Mouse (Mus musculus) stomach, embryonic 14.5 days (tissue): ENCODE results near the gene Cept1. TPM values are rescaled to one million over a fixed set of nuclear protein-coding genes. Genes with fewer than 3 reads are reported as not detected.

Source experiments
- ATAC-seq: fragments of 200-750 bp; cut with Nextera tagmentation; 2 replicates; pipeline ENCODE4 v1.8.0; 2017; ENCODE audit warnings: low read depth, moderate TSS enrichment; ENCODE audit not compliant: insufficient number of reproducible peaks, insufficient read depth, low FRiP score
- H3K27ac ChIP-seq: fragments of 300-500 bp; sonication (generic); 2 replicates; pipeline ENCODE4 v1.5.1; 2014; ENCODE audit warnings: mild to moderate bottlenecking, low read length, moderate library complexity, mixed read lengths
- H3K27me3 ChIP-seq: fragments of 300-500 bp; sonication (generic); 2 replicates; pipeline ENCODE4 v1.6.1; 2014; ENCODE audit warnings: low read length, control low read depth, mixed read lengths; ENCODE audit not compliant: control insufficient read depth, insufficient read depth
- H3K36me3 ChIP-seq: fragments of 300-500 bp; sonication (generic); 2 replicates; pipeline ENCODE4 v1.6.1; 2014; ENCODE audit warnings: mild to moderate bottlenecking, control low read depth, low read length, moderate library complexity, mixed read lengths; ENCODE audit not compliant: control insufficient read depth, insufficient read depth
- H3K4me1 ChIP-seq: fragments of 300-500 bp; sonication (generic); 2 replicates; pipeline ENCODE4 v1.6.1; 2014; ENCODE audit warnings: low read length, control low read depth, mixed read lengths; ENCODE audit not compliant: control insufficient read depth, insufficient read depth
- H3K4me2 ChIP-seq: fragments of 300-500 bp; sonication (generic); replicated peaks from 2 replicates; pipeline ENCODE4 v1.6.1; 2014; ENCODE audit warnings: low read depth, low read length, control low read depth
- H3K4me3 ChIP-seq: fragments of 300-500 bp; sonication (generic); 2 replicates; pipeline ENCODE4 v1.5.1; 2014; ENCODE audit warnings: low read depth, low read length, control low read depth
- H3K9ac ChIP-seq: fragments of 300-500 bp; sonication (generic); replicated peaks from 2 replicates; pipeline ENCODE4 v1.6.1; 2014; ENCODE audit warnings: low read depth, mild to moderate bottlenecking, control low read depth, low read length, moderate library complexity, mixed read lengths
- H3K9me3 ChIP-seq: fragments of 300-500 bp; sonication (generic); 2 replicates; pipeline ENCODE4 v1.6.1; 2016; ENCODE audit warnings: low read depth, low read length, control low read depth; ENCODE audit not compliant: control insufficient read depth
- WGBS: fragments of 180-500 bp; shearing (Covaris S2); extraction: QIAGEN DNeasy Blood & Tissue Kit; methylation state at CpG from one replicate; pipeline ENCODE4 v1.1.7; 2014; 5-methylcytosine and 5-hydroxymethylcytosine counted together
- polyA plus RNA-seq: library from polyadenylated mRNA; unstranded; fragments of >200 nt; fragmentation: Nextera tagmentation; extraction: Ambion mirVana; gene quantifications from 2 replicates; pipeline ENCODE4 v1.2.1, GENCODE M21; 2014

The Cept1 gene
- polyA plus RNA-seq, 1 experiment from 2014 or later, result 65.1 TPM

- H3K9me3 ChIP-seq, result no peaks in the 10 kb centered on the region
- H3K36me3 ChIP-seq, result no peaks in the 10 kb centered on the region
- ATAC-seq, result peak; percentile 84
- H3K27ac ChIP-seq, result no peak within 1 kb of the TSS
- 1% methylated on average over 44 of the region's 44 CpGs for WGBS
- 0 out of 2 replicates have a peak, but pooled peaks cover 2% of the 10 kb centered on the region for H3K4me1 ChIP-seq
- peak within 1 kb of the TSS; percentile 93 for H3K4me2 ChIP-seq
- no peaks in the 10 kb centered on the region for H3K27me3 ChIP-seq
- H3K4me3 ChIP-seq, result peak within 1 kb of the TSS; percentile 72
- H3K9ac ChIP-seq, result peak within 1 kb of the TSS; percentile 46; the same call in 1 of the 2 replicates
Measured at GRCm38 (mm10) chr3:106482281-106483081, 65.1 kb downstream of the Cept1 start, which contains the start of gene Dennd2d. Gene Dennd2d (plus strand): TSS chr3:106482405.

- Histone ChIP-seq H3K27me3 (no peaks in the 10 kb centered on the region), H3K9ac (no peak overlapping the region), H3K27ac (no peak overlapping the region), H3K36me3 (no peaks in the 10 kb centered on the region), H3K4me1 (no peaks in the 10 kb centered on the region), H3K4me2 (no peak overlapping the region), H3K4me3 (no peak overlapping the region), H3K9me3 (no peaks in the 10 kb centered on the region)
- 74% methylated on average over 1 of the region's 1 CpGs for WGBS
- no peak for ATAC-seq
Measured at GRCm38 (mm10) chr3:106476863-106477262, 70.7 kb downstream of the Cept1 start.

- Histone ChIP-seq H3K36me3 (no peaks in the 10 kb centered on the region), H3K9ac (no peak overlapping the region), H3K4me1 (no peaks in the 10 kb centered on the region), H3K9me3 (no peaks in the 10 kb centered on the region), H3K4me3 (no peak overlapping the region), H3K27ac (no peak overlapping the region), H3K27me3 (no peaks in the 10 kb centered on the region), H3K4me2 (no peak overlapping the region)
- ATAC-seq, result no peak
- WGBS, result 85% methylated on average over 4 of the region's 4 CpGs
Measured at GRCm38 (mm10) chr3:106474210-106474609, 73.4 kb downstream of the Cept1 start.

GRCm38 (mm10) chr3:106464750-106465149 is 82.9 kb downstream of the Cept1 start:
- WGBS, result 91% methylated on average over 1 of the region's 1 CpGs
- no peak overlapping the region for H3K4me2 ChIP-seq
- H3K27ac ChIP-seq, result no peak overlapping the region
- no peaks in the 10 kb centered on the region for H3K27me3 ChIP-seq
- no peak for ATAC-seq
- no peaks in the 10 kb centered on the region for H3K36me3 ChIP-seq
- no peaks in the 10 kb centered on the region for H3K4me1 ChIP-seq
- H3K4me3 ChIP-seq, result no peak overlapping the region
- H3K9me3 ChIP-seq, result no peaks in the 10 kb centered on the region
- H3K9ac ChIP-seq, result no peak overlapping the region

- no peaks in the 10 kb centered on the region for H3K9me3 ChIP-seq
- H3K4me2 ChIP-seq, result no peak overlapping the region
- no peaks in the 10 kb centered on the region for H3K27me3 ChIP-seq
- no peak overlapping the region for H3K4me3 ChIP-seq
- no peaks in the 10 kb centered on the region for H3K36me3 ChIP-seq
- no peak overlapping the region for H3K9ac ChIP-seq
- H3K27ac ChIP-seq, result no peak overlapping the region
- WGBS, result 63% methylated on average over 3 of the region's 3 CpGs
- no peaks in the 10 kb centered on the region for H3K4me1 ChIP-seq
- no peak for ATAC-seq
Measured at GRCm38 (mm10) chr3:106462493-106462892, 85.1 kb downstream of the Cept1 start.

GRCm38 (mm10) chr3:106462059-106462470 is 85.5 kb downstream of the Cept1 start:
- no peaks in the 10 kb centered on the region for H3K4me1 ChIP-seq
- WGBS, result 77% methylated on average over 2 of the region's 2 CpGs
- H3K36me3 ChIP-seq, result no peaks in the 10 kb centered on the region
- H3K27me3 ChIP-seq, result no peaks in the 10 kb centered on the region
- H3K27ac ChIP-seq, result no peak overlapping the region
- H3K4me2 ChIP-seq, result no peak overlapping the region
- no peaks in the 10 kb centered on the region for H3K9me3 ChIP-seq
- no peak for ATAC-seq
- no peak overlapping the region for H3K9ac ChIP-seq
- H3K4me3 ChIP-seq, result no peak overlapping the region

- 64% methylated on average over 2 of the region's 2 CpGs for WGBS
- Histone ChIP-seq H3K9me3 (no peaks in the 10 kb centered on the region), H3K27me3 (no peaks in the 10 kb centered on the region), H3K4me3 (no peak overlapping the region), H3K9ac (no peak overlapping the region), H3K27ac (no peak overlapping the region), H3K4me2 (no peak overlapping the region), H3K36me3 (no peaks in the 10 kb centered on the region), H3K4me1 (no peaks in the 10 kb centered on the region)
- peak; percentile 82 for ATAC-seq
Measured at GRCm38 (mm10) chr3:106457298-106457869, 90.2 kb downstream of the Cept1 start.

- Histone ChIP-seq H3K4me2 (no peak overlapping the region), H3K27me3 (no peaks in the 10 kb centered on the region), H3K27ac (no peak overlapping the region), H3K4me3 (no peak overlapping the region), H3K4me1 (no peaks in the 10 kb centered on the region), H3K9me3 (no peaks in the 10 kb centered on the region), H3K9ac (no peak overlapping the region), H3K36me3 (no peaks in the 10 kb centered on the region)
- WGBS, result 72% methylated on average over 4 of the region's 4 CpGs
- ATAC-seq, result no peak
Measured at GRCm38 (mm10) chr3:106452616-106453015, 95.0 kb downstream of the Cept1 start.
